Mouse (Mus musculus): ENCODE results near the gene Gm20388.

GRCm38 (mm10) chr8:122144729-122145311 is 2234.2 kb downstream of the Gm20388 start:
- TF ChIP-seq EP300 (IDR thresholded peaks at IDR 0.05; ENCODE audit: low read depth) = no peak
- no peak for TF ChIP-seq CTCF (IDR thresholded peaks at IDR 0.05; ENCODE audit: low read depth)

All from liver, embryonic 14.5 days (tissue).